Mouse (Mus musculus): ENCODE data around the gene H1foo. TPM values are rescaled to one million over a fixed set of nuclear protein-coding genes. Genes with fewer than 3 reads are reported as not detected.

The H1foo gene
- polyA plus RNA-seq, 1 experiment, result not detected

DNA sequence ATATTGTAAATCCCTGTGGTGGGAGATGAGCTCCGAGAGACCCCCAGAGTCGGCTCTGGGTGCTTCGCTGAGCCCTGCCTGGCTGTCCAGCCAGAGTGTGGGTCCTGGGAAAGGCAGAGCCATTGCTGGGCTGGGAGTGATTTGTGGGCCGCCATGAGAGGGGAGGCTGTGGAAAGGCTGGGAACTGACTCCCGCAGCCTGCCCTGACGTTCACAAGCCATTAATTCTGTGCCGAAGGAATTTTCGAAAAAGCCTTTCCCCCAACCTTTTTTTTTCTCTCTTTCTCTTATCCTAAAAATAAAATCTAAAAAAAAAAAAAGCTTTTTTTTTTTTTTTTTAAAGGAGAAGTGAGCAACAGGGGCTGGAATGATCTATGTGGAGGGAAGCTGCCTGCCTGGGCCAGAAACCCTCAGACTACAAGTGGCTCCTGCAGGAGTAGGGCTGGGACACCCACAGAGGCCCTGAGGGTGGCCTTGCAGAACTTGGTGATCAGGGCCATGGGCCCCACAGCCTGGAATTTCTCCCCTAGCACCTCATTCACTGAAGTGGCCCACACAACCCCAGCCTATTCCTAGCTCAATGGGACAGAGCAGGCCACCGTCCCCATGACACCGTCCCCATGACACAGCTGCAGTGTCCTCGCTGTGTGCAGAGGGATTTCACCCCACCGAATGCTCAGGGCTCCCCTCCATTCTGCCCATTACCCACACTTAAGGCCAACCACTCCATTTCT lies 38.7 kb downstream of the H1foo start:
- TF ChIP-seq GATA1 (IDR thresholded peaks at IDR 0.05; ENCODE audit: low read length), result no peak

DNA sequence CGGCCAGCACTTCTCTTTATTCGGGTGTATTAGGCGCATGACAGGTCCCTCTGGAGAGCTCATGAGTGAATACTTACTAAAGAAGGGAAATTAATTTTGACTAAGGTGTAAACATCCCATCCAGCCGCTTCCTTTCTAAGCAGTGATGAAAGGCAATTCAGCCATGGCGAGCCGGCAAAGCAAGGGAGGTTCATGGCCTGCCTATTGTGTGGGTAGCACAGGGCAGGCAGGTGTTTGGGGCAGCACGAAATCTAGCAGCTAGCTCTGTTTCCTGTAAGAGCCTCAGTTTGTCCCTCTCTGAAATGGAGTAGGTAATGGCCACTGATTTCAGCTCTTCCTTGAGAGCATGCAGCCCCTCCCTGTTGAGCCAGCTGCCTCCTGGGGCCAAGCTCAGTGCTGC lies 39.8 kb downstream of the H1foo start:
- TF ChIP-seq GATA1 (IDR thresholded peaks at IDR 0.05; ENCODE audit: low read length), result no peak

DNA sequence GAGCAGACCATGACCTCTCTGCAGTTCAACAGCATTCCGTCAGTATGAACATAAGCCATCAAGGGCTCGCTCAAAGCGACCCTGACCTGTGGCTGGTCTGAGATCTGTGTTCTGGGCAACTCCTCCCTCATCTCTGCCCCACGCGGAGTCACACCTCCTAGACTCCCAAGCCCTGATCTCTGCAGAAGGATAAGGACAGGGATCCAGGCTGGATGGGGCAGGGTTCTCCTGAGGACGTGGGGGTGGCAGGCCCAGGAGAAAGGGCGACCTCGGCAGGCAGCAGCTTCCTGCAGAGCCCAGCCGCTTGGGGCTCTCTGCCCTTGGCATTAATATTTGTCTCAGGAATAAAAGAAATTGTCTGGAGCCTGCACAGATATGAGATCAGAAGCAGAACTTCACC lies 40.9 kb downstream of the H1foo start:
- TF ChIP-seq GATA1 (IDR thresholded peaks at IDR 0.05; ENCODE audit: low read length), result no peak

DNA sequence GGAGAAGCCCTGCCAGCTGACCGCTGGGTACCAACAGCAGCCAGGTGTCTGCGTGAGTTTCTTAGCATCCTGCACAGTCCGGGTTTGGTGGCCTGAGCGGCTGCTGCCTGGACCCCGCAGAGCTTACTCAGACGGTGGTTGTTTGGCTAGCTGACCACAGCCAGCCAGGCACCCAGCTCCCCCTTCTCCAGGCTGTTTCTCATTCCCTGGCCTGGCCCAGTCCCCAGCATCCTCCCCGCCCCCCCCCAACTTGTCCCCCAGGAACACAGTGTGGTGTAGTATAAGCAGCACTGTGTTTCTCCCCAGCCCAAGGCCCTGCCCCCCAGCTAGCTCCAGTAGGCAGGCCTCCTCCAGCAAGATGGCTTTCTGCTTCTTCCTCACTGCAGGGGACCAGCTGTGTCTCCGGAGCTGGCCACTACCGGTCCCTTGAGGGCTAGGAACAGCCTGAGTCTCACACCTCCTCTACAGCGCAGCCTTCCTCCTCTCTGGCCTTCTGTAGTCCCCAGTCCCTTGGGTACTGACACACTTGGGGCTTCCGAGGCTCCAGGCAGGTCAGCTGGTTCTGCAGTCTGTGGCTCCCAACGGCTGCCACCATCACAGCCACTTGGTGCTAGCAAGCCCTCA lies 41.8 kb downstream of the H1foo start:
- no peak for TF ChIP-seq GATA1 (IDR thresholded peaks at IDR 0.05; ENCODE audit: low read length)

DNA sequence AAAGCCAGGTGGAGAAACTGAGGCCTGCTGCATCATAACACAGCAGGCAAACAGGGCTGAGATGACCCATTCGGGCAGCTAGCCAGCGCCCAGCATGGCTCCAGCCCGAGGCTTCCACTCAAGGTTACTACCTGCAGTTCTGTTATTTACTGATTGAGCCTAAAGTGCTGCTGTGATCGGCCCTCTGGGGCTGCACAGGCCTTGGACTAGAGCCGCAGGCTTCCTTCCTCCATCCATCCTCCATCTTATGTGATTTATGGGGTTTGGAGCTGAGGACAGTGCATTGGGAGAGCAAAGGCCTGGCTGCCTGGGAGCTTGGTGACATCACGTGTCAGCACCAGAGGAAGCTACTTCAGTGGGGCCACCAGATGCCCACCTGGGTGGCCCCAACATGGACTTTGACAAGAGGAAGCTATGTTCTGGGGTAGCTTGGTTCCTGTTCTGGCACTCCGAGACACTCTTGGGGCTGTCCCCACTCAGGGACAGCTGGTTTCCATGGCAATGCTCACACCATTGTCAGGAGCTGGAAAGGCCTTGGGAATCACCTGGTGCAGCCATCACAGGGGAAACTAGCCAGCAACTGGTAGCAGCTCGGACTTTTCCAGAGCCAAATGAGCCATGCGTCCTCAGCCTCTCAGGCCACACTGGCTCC lies 42.5 kb downstream of the H1foo start:
- TF ChIP-seq GATA1 (IDR thresholded peaks at IDR 0.05; ENCODE audit: low read length), result no peak

DNA sequence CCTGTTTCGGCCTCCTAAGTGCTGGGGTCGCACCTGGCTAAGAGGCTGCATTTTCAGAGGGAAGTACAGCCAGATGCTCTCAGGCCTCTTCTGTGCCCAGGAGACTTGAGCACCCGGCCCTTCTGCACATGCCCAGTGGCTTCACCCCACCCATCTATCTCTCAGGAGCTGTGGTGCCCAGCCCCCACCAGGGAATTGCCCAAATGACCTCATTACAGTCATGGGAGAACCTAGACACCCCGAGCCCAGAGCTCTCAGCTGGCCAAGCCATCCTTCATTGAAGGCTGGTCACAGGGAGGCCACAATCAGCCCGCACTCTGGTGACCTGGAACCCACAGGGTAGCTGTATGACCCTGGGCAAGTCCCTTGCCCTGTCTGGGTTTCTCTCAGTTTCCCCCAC lies 44.3 kb downstream of the H1foo start:
- no peak for TF ChIP-seq GATA1 (IDR thresholded peaks at IDR 0.05; ENCODE audit: low read length)

DNA sequence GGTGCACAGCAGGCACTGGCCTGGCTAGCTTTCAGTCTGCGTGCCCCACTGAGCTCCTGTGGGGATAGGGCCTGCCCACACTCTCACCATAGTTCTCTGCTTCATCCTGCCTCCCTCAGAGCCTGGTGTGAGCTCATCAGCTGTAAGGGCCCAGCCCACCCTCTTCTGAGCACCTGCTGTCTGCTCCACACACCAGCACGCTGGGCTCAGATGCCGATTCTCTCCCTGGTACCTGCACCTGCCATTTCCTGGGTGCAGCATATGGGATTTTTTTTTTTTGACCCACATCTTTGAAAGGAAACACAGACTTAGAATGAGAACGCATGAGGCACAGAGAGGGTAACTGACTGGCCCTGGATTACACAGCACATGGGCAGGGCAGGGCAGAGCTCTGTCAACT lies 44.9 kb downstream of the H1foo start:
- TF ChIP-seq GATA1 (IDR thresholded peaks at IDR 0.05; ENCODE audit: low read length), result no peak

DNA sequence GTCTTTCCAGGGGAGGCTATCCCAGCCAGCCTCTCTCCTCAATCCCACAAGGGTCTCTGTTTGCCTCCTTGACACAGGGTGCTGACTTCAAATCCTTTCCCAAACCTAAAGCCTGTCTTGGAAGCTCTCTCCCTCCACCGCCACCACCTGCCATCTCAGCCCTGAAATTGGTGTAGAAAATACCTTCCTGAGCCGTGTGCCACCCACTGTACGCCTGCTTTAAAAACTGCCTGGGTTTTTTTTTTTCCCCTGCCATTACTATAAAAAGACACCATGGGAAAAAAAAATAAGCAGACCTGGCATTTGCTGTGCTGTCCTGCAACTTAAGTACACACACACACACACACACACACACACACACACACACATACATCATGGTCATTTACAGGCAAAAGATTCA lies 45.3 kb downstream of the H1foo start:
- TF ChIP-seq GATA1 (IDR thresholded peaks at IDR 0.05; ENCODE audit: low read length), result no peak

DNA sequence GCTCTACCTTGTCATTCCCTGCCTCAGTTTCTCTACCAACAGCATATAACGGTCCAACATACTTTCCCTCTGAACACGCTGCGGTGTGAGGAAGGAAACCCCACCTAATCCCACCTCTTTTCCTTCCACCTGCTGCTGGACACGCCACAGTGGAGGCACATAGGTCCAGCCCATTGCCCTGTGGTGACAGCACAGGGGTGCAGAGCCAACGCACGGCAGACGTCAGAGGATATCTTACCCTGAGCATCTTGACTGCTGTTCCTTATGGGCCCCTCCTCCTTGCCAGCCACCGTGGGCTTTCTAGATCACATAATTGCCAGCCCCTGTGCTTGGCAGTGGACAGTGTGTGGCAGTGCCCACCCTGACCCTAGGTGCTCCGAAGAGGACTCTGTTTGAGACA lies 45.7 kb downstream of the H1foo start:
- TF ChIP-seq GATA1 (IDR thresholded peaks at IDR 0.05; ENCODE audit: low read length), result no peak

DNA sequence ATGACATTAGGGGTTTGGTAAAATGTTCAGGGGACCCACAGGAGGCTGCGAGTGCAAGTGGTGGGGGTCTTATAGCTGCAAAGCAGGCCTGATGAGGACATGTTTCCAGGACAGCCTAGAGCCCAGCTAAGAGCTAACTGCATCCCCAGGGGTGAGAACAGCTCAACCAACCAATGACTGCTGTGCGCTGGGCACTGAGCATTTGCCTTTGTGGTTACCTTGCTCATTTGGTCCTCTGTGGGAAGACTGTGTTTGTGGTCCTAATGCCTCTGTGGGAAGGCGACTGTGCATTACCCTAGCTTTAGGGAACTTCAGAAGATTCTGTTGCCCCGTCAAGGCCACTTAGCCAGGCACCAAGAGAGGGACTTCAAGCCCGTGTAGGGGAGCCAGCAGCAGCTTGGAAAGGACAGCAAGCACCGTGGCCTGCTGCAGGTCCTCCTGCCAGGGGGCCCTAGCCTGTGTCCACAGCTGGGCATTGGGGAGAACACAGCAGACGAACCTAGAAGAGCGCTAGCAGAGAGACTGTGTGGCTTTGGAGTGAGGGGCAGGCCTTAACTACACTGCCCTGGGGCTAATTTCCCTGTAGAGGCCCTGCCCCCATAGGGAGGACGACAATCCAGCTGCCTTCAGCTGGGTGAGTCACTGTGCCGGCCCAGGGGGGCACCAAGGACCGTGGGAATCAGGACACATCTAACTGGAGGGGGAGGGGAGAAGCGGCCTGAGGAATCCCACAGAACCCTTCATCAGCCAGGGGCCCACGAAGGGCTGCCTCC lies 46.6 kb downstream of the H1foo start:
- TF ChIP-seq GATA1 (IDR thresholded peaks at IDR 0.05; ENCODE audit: low read length), result no peak

DNA sequence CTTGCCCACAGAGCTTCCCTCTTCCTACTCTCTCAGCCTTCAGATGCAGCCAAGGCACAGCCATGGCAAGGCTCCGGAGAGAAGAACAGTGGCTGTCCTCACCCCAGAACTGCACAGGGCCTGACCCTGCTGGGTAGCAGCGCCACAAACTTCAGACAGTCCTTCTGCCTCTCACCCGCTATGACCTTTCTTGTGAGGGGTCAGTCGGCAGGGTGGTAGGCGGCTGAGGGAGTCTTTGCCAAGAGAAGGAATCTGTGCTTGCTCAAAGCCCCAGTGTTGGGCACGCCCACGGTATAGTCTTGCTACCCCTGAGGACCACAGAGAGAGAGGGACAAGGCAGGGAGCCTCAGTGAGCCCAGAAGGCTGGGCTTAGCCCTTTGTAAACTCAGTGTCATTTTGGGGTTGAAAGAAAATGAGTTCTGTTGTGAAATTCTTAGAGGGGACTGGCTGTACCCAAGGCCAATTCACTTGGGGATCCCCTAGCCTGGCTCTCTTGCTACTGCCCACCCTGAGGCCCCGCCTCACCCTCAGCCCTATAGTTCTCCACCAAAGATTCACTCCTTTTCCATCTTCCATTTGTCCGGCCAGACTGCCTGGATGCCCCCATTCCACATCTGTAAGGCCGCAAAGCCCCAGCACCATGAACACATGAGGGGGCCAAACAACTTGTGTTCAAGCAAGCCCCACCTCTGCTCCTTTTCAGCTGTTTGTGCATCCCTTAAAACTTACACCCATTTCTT lies 47.3 kb downstream of the H1foo start:
- TF ChIP-seq GATA1 (IDR thresholded peaks at IDR 0.05; ENCODE audit: low read length), result no peak

DNA sequence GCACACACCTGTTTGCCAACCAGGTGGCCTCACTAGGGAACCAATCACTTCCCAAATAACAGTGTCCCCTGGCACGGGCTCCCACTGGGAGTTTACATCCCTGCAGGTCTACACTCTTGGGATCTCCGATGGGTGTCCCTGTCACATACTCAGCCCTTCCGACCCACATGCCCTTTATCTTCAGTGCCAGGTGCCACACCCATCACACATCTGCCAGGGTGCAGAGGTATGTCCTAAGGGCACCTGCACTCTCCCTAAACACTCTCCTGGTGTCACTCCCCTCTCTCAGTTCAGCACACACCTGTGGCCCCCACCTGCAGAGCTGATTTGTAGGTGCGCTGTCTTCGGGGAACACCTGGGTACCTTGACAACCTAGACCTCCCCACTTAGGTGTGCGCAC lies 48.2 kb downstream of the H1foo start:
- no peak for TF ChIP-seq GATA1 (IDR thresholded peaks at IDR 0.05; ENCODE audit: low read length)

DNA sequence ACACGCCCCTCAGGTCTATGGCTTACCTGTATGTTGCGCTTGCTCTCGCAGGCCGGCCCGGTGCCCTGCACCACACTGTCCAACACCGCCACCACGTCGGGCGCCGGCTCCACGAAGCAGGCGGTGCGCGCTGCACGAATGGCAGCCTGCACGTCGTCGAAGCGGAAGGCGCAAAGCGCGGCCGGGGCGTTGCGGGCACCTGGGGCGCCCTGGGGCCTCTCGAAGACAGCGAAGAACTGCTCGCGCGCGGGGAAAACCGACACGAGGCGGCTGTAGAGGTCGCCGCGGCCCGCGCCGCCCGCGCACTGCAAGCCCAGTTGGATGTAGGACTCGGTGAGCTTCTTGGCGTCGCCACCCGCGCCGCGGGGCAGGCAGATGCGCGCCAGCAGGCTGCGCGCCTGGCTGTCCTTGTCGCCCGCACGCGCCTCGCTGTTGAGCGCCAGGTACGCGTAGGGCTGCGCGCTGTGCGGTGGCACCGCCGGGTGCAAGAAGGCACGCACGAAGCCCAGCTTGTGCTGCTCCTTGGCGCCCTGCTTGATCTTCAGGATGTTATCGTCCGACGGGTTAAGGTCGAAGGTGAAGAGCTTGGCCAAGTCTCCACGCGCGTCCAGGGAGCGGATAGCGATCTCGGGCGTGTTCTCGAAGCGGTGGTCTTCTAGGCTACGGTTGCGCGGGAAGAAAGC lies 48.9 kb downstream of the H1foo start:
- TF ChIP-seq GATA1 (IDR thresholded peaks at IDR 0.05; ENCODE audit: low read length), result no peak

DNA sequence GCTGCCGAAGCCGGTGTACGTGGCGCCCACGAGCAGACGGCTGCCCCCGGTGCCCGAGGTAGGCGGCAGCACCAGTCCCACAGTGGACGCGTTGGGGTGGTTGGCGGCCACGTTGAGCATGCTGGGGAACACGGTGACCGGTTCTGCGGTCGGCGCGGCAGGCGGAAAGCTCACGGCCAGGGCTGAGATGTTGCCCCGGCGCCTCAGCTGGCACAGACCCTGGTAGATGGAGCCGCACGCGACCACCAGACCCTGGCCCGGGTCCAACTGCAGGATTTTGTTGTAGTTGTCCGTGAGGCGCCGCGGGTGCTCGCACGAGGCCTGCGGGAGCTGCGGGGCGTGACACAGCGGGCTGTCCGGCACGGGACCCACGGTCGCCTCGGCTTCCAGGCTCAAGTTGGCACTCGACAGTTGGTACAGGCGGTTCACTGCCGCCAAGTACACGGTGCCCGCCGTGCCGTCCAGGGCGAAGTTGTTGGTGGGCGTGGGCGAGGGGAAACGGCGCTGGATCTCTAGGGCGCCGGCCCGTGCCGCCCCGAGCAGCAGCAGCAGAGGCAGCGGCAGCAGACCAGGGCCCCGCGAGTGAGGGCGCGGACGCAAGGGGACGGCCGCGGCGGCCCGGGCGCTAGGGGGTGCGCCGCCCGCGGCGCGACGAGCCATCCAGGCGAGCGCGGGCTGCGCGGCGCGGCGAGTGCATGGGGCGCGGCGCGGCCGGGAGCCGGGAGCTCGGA lies 49.6 kb downstream of the H1foo start:
- no peak for TF ChIP-seq GATA1 (IDR thresholded peaks at IDR 0.05; ENCODE audit: low read length)

Measured in G1E-ER4 (cell line).